Mouse (Mus musculus) brown adipose tissue, adult 24 weeks (tissue): ENCODE measurements at regions not wholly inside any gene's neighbourhood (a gene's known extent, or its start where the extent isn't known, plus 50 kb on each side); places are given as distances from the start of the nearest gene placed in this dataset.

ENCODE experiments used
- H3K27ac ChIP-seq: fragments of 200-500 bp; replicated peaks from 2 replicates; pipeline ENCODE4 v1.5.1; 2012; ENCODE audit warnings: low read depth, mild to moderate bottlenecking, low read length
- H3K4me1 ChIP-seq: fragments of 200-500 bp; 2 replicates; pipeline ENCODE4 v1.6.1; 2012; ENCODE audit warnings: low read length, mixed read lengths; ENCODE audit not compliant: control insufficient read depth, insufficient read depth, insufficient read length
- H3K4me3 ChIP-seq: fragments of 200-500 bp; 2 replicates; pipeline ENCODE4 v1.5.1; 2012; ENCODE audit warnings: low read depth, mild to moderate bottlenecking, low read length, moderate library complexity; ENCODE audit not compliant: insufficient read depth

- no peaks in the 10 kb centered on the region for H3K4me1 ChIP-seq
Observed at GRCm38 (mm10) chr3:120982218-120982617, 189.3 kb downstream of the Rwdd3 start.

GRCm38 (mm10) chr3:120970746-120971466, 200.6 kb downstream of the Rwdd3 start:
- H3K4me3 ChIP-seq = no peak overlapping the region

More at GRCm38 (mm10) chr3:120982218-120982617, 189.3 kb downstream of the Rwdd3 start:
- H3K27ac ChIP-seq = no peak overlapping the region
- no peak overlapping the region for H3K4me3 ChIP-seq

GRCm38 (mm10) chr3:120946906-120947305, 224.6 kb downstream of the Rwdd3 start:
- Histone ChIP-seq H3K4me3 (no peak overlapping the region), H3K4me1 (no peaks in the 10 kb centered on the region), H3K27ac (no peak overlapping the region)

More at GRCm38 (mm10) chr3:120970746-120971466, 200.6 kb downstream of the Rwdd3 start:
- Histone ChIP-seq H3K27ac (no peak overlapping the region), H3K4me1 (no peaks in the 10 kb centered on the region)

GRCm38 (mm10) chr3:120934401-120934800, 237.1 kb downstream of the Rwdd3 start:
- no peak overlapping the region for H3K27ac ChIP-seq
- no peak overlapping the region for H3K4me3 ChIP-seq
- H3K4me1 ChIP-seq = no peaks in the 10 kb centered on the region

- Histone ChIP-seq H3K27ac (no peak overlapping the region), H3K4me1 (no peaks in the 10 kb centered on the region), H3K4me3 (no peak overlapping the region)
Observed at GRCm38 (mm10) chr3:120920351-120920750, 251.1 kb downstream of the Rwdd3 start.

GRCm38 (mm10) chr3:120898931-120899330, 272.6 kb downstream of the Rwdd3 start:
- no peak overlapping the region for H3K27ac ChIP-seq
- H3K4me1 ChIP-seq = no peaks in the 10 kb centered on the region
- no peak overlapping the region for H3K4me3 ChIP-seq

GRCm38 (mm10) chr3:120898258-120898657, 273.2 kb downstream of the Rwdd3 start:
- H3K27ac ChIP-seq = no peak overlapping the region
- no peaks in the 10 kb centered on the region for H3K4me1 ChIP-seq
- no peak overlapping the region for H3K4me3 ChIP-seq

- Histone ChIP-seq H3K4me3 (no peak overlapping the region), H3K4me1 (no peaks in the 10 kb centered on the region), H3K27ac (no peak overlapping the region)
Observed at GRCm38 (mm10) chr3:120897758-120898157, 273.7 kb downstream of the Rwdd3 start.

GRCm38 (mm10) chr3:120897221-120897620, 274.3 kb downstream of the Rwdd3 start:
- Histone ChIP-seq H3K27ac (no peak overlapping the region), H3K4me1 (no peaks in the 10 kb centered on the region)

GRCm38 (mm10) chr3:120886063-120886841, 285.2 kb downstream of the Rwdd3 start:
- Histone ChIP-seq H3K4me3 (no peak overlapping the region), H3K27ac (no peak overlapping the region), H3K4me1 (no peaks in the 10 kb centered on the region)

More at GRCm38 (mm10) chr3:120897221-120897620, 274.3 kb downstream of the Rwdd3 start:
- no peak overlapping the region for H3K4me3 ChIP-seq

GRCm38 (mm10) chr3:120885401-120885800, 286.1 kb downstream of the Rwdd3 start:
- Histone ChIP-seq H3K4me3 (no peak overlapping the region), H3K27ac (no peak overlapping the region), H3K4me1 (no peaks in the 10 kb centered on the region)

- Histone ChIP-seq H3K4me1 (no peaks in the 10 kb centered on the region), H3K27ac (no peak overlapping the region), H3K4me3 (no peak overlapping the region)
Observed at GRCm38 (mm10) chr3:120884189-120884588, 287.3 kb downstream of the Rwdd3 start.

- Histone ChIP-seq H3K27ac (no peak overlapping the region), H3K4me3 (no peak overlapping the region), H3K4me1 (no peaks in the 10 kb centered on the region)
Observed at GRCm38 (mm10) chr3:120883650-120884049, 287.8 kb downstream of the Rwdd3 start.

- no peaks in the 10 kb centered on the region for H3K4me1 ChIP-seq
- no peak overlapping the region for H3K27ac ChIP-seq
- no peak overlapping the region for H3K4me3 ChIP-seq
Observed at GRCm38 (mm10) chr3:120879409-120879808, 292.1 kb downstream of the Rwdd3 start.

- Histone ChIP-seq H3K27ac (no peak overlapping the region), H3K4me1 (no peaks in the 10 kb centered on the region), H3K4me3 (no peak overlapping the region)
Observed at GRCm38 (mm10) chr3:120875740-120876139, 295.8 kb downstream of the Rwdd3 start.

- Histone ChIP-seq H3K27ac (no peak overlapping the region), H3K4me3 (no peak overlapping the region), H3K4me1 (no peaks in the 10 kb centered on the region)
Observed at GRCm38 (mm10) chr3:120865036-120865435, 306.5 kb downstream of the Rwdd3 start.
